Mouse (Mus musculus) CD4-positive helper T cell, adult 2 months (primary cell): ENCODE data around the gene Nek10.
A peak's percentile ranks its signal among the peaks of the same experiment; 100 is the strongest.
"Not testable (repeated sequence)": the region's sequence is repeated elsewhere in the genome, so short reads cannot be mapped to it uniquely, and the experiment has no call there.

Experiments
- DNase-seq: peaks from one replicate; pipeline ENCODE4 v3.0.0-alpha.2; 2012; ENCODE audit warnings: low read depth, missing footprints, low spot score

Gene Nek10

GRCm38 (mm10) chr14:14984710-14985647, 181.8 kb downstream of the Nek10 start:
- peak; percentile 59 for DNase-seq

GRCm38 (mm10) chr14:14987403-14987802, 184.2 kb downstream of the Nek10 start:
- DNase-seq: no peak

GRCm38 (mm10) chr14:14991642-14992041, 188.4 kb downstream of the Nek10 start:
- DNase-seq: no peak

- DNase-seq: peak; percentile 24
These were observed 208.2 kb downstream of the Nek10 start for GRCm38 (mm10) chr14:15011408-15011807.

- DNase-seq: no peak
These were observed 211.6 kb downstream of the Nek10 start for GRCm38 (mm10) chr14:15014799-15015198.

- DNase-seq: not testable (repeated sequence)
These were observed 227.4 kb downstream of the Nek10 start for GRCm38 (mm10) chr14:15030626-15031025.

GRCm38 (mm10) chr14:15034638-15035037, 231.4 kb downstream of the Nek10 start:
- DNase-seq: not testable (repeated sequence)

GRCm38 (mm10) chr14:15048186-15048585, 245.0 kb downstream of the Nek10 start:
- DNase-seq: no peak

GRCm38 (mm10) chr14:15061496-15061895, 258.3 kb downstream of the Nek10 start:
- no peak for DNase-seq
